Mouse (Mus musculus) kidney, adult 8-10 months (tissue): ENCODE data around the gene Gm10800.
"Not testable (repeated sequence)": the region's sequence is repeated elsewhere in the genome, so short reads cannot be mapped to it uniquely, and the experiment has no call there.

ENCODE experiments used
- DNase-seq, 2 experiments: peaks; one replicate each; pipeline ENCODE4 v3.0.0; 2022

The Gm10800 gene

DNA sequence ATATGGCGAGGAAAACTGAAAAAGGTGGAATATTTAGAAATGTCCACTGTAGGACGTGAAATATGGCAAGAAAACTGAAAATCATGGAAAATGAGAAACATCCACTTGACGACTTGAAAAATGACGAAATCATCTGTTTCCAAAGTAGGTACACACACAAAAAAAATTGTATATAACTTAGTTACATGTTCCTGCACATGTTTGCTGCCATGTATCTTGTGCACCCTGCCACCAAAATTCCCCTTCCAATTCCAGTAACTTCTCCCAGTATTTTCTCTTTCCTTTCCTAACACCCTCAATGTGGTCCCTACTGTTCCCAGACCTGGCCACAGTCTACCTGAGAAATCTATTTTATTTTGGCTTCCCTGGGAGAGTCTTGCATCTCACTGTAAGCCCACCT, at the start of gene Gm10800:
Gm10800 (minus strand) TSS at position 101 of the 400 bp plus-strand sequence.
- DNase-seq: not testable (repeated sequence)

DNA sequence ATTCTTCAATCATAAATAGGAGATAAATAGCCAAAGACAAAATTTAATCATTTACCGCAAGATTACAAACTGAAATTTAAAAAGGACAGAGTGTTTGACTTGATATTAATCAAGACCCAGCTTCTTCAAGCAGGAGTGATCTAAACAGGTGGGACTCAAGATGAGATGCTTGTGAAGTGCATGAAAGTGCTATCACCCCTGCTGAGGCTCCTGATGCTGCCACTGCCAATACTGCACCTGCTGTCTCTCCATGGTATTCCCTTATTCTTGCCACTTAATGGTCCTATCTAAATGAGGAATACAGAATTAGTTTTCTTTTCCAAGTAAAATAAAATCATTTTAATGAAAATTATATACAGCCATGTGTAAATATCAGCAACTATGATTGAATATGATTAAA, 30.4 kb upstream of the Gm10800 start:
- no peak for DNase-seq

DNA sequence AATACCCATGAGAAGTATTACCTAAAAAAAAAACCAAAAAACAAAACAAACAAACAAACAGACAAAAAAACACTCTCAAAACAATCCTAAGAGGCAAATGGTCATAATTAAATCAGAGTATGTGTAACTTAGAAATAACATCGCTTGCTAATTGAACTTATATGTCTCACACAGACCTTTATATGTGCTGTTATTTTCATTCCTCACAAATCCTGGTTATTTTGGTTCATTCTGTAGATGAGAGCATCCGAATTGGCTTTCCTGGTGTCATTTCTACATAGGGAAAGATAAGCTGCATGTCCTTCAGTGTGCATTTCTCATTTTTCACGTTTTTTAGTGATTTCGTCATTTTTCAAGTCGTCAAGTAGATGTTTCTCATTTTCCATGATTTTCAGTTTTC, 5.2 kb downstream of the Gm10800 start, which contains the start of gene Gm10801:
Gm10801 (plus strand) TSS at position 301 of the 400 bp plus-strand sequence.
- DNase-seq: not testable (repeated sequence)
